Mouse (Mus musculus): ENCODE measurements around the gene Olfr744.
"Not testable (repeated sequence)": the region's sequence is repeated elsewhere in the genome, so short reads cannot be mapped to it uniquely, and the experiment has no call there.

Gene Olfr744

GRCm38 (mm10) chr14:50614579-50614978 lies at the start of gene Olfr744:
TSS of gene Olfr744 (plus strand) at chr14:50614879.
- no peak for DNase-seq (ENCODE audit: extremely low read depth, low read depth)

GRCm38 (mm10) chr14:50573056-50573455 lies 41.6 kb upstream of the Olfr744 start:
- not testable (repeated sequence) for DNase-seq (ENCODE audit: extremely low read depth, low read depth)

GRCm38 (mm10) chr14:50639088-50639487 lies 24.4 kb downstream of the Olfr744 start, which contains the start of gene Olfr745:
TSS of gene Olfr745 (plus strand) at chr14:50639388.
- no peak for DNase-seq (ENCODE audit: extremely low read depth, low read depth)

- DNase-seq (ENCODE audit: extremely low read depth, low read depth): no peak
These were observed 32.1 kb downstream of the Olfr744 start, which contains the start of gene Olfr746 for GRCm38 (mm10) chr14:50646783-50647182. TSS of gene Olfr746 (plus strand) at chr14:50647083.

All from MEL-GATA-1-ER (cell line).